Mouse (Mus musculus) NIH3T3 (cell line): ENCODE data around the gene Gm2244.
"Not testable (repeated sequence)": the region's sequence is repeated elsewhere in the genome, so short reads cannot be mapped to it uniquely, and the experiment has no call there.

Source experiments
- DNase-seq: peaks from one replicate; pipeline ENCODE4 v3.0.0-alpha.2; 2012; ENCODE audit warnings: low read depth

The Gm2244 gene

GRCm38 (mm10) chr14:19549863-19550262 is at the start of gene Gm2244:
TSS of gene Gm2244 (minus strand) at chr14:19549963.
- DNase-seq: not testable (repeated sequence)

- peak; percentile 59 for DNase-seq
Observed at GRCm38 (mm10) chr14:19584804-19585667, 35.3 kb upstream of the Gm2244 start, which contains the start of gene Gm2237. TSS of gene Gm2237 (minus strand) at chr14:19585135.
